ENCODE assay signal across 14 mouse cellular contexts in genomic region chr12:57258572-57258971, GRCm38 (mm10). TPM values are rescaled to one million over a fixed set of nuclear protein-coding genes. Genes with fewer than 3 reads are reported as not detected.
A peak's percentile ranks its signal among the peaks of the same experiment; 100 is the strongest.
DNase-seq lines count a peak whose midpoint lies in the region; ATAC-seq and TF ChIP-seq lines count a peak whose summit lies in the region.
"Had no signal": no experiment of that assay in that cellular context is flagged by ENCODE, and none has a peak within 500 bp of the region (broad histone marks: within the 10 kb centered on the region; RNA-seq: fewer than 3 reads in every experiment).

No protein-coding gene starts in this region.

- ATAC-seq in intestine, postnatal 0 days, result no peak
- no peak for ATAC-seq in intestine, embryonic 15.5 days
- no peak for ATAC-seq in midbrain, postnatal 0 days (ENCODE audit: low FRiP score)
- ATAC-seq in midbrain, embryonic 11.5 days (ENCODE audit: low FRiP score), result no peak

- no peaks in the 10 kb centered on the region for H3K27me3 ChIP-seq in intestine, postnatal 0 days (replicated peaks; ENCODE audit: control insufficient read depth, insufficient read depth, low read length)
- no peaks in the 10 kb centered on the region for H3K27me3 ChIP-seq in intestine, embryonic 15.5 days (replicated peaks)
- H3K27me3 ChIP-seq in midbrain, postnatal 0 days (ENCODE audit: insufficient read depth, low read length), result no peaks in the 10 kb centered on the region
- H3K27me3 ChIP-seq in midbrain, embryonic 11.5 days (ENCODE audit: control insufficient read depth, insufficient read depth, low read length), result no peaks in the 10 kb centered on the region
- H3K27me3 ChIP-seq: hindbrain, embryonic 13.5 days; limb, embryonic 12.5 days; neural tube, embryonic 15.5 days; stomach, embryonic 15.5 days had no signal

- H3K9me3 ChIP-seq in intestine, postnatal 0 days (ENCODE audit: control insufficient read depth), result no peaks in the 10 kb centered on the region
- no peaks in the 10 kb centered on the region for H3K9me3 ChIP-seq in intestine, embryonic 15.5 days
- H3K9me3 ChIP-seq in midbrain, postnatal 0 days (ENCODE audit: low read length), result no peaks in the 10 kb centered on the region
- no peaks in the 10 kb centered on the region for H3K9me3 ChIP-seq in midbrain, embryonic 11.5 days (ENCODE audit: control insufficient read depth, low read length)
- H3K9me3 ChIP-seq: hindbrain, embryonic 13.5 days; limb, embryonic 12.5 days; stomach, embryonic 15.5 days had no signal

- H3K4me1 ChIP-seq in intestine, postnatal 0 days (replicated peaks; ENCODE audit: control insufficient read depth, insufficient read depth, low read length), result no peaks in the 10 kb centered on the region
- H3K4me1 ChIP-seq in intestine, embryonic 15.5 days (replicated peaks), result no peaks in the 10 kb centered on the region
- H3K4me1 ChIP-seq in midbrain, postnatal 0 days (ENCODE audit: insufficient read depth, low read length), result no peaks in the 10 kb centered on the region
- H3K4me1 ChIP-seq in midbrain, embryonic 11.5 days (ENCODE audit: control insufficient read depth, insufficient read depth, low read length), result no peaks in the 10 kb centered on the region
- H3K4me1 ChIP-seq: hindbrain, embryonic 13.5 days; limb, embryonic 12.5 days; neural tube, embryonic 15.5 days; stomach, embryonic 15.5 days had no signal

- no peak overlapping the region for H3K27ac ChIP-seq in intestine, postnatal 0 days (ENCODE audit: low read depth, low read length)
- no peak overlapping the region for H3K27ac ChIP-seq in intestine, embryonic 15.5 days
- H3K27ac ChIP-seq in midbrain, postnatal 0 days (ENCODE audit: low read depth, low read length), result no peak overlapping the region
- H3K27ac ChIP-seq in midbrain, embryonic 11.5 days (ENCODE audit: low read depth, low read length), result no peak overlapping the region
- H3K27ac ChIP-seq: hindbrain, embryonic 13.5 days; limb, embryonic 12.5 days; neural tube, embryonic 15.5 days; stomach, embryonic 15.5 days had no signal

- H3K36me3 ChIP-seq in intestine, postnatal 0 days (ENCODE audit: control insufficient read depth, insufficient read depth), result no peaks in the 10 kb centered on the region
- no peaks in the 10 kb centered on the region for H3K36me3 ChIP-seq in intestine, embryonic 15.5 days
- H3K36me3 ChIP-seq in midbrain, postnatal 0 days (ENCODE audit: insufficient read depth, low read length), result no peaks in the 10 kb centered on the region
- H3K36me3 ChIP-seq in midbrain, embryonic 11.5 days (ENCODE audit: control insufficient read depth, insufficient read depth, low read length), result no peaks in the 10 kb centered on the region
- H3K36me3 ChIP-seq: hindbrain, embryonic 13.5 days; limb, embryonic 12.5 days; neural tube, embryonic 15.5 days; stomach, embryonic 15.5 days had no signal

- TF ChIP-seq CTCF in intestine, postnatal 0 days (IDR thresholded peaks at IDR 0.05; ENCODE audit: low read depth), result peak; percentile 44
- TF ChIP-seq CTCF in midbrain, postnatal 0 days (IDR thresholded peaks at IDR 0.05), result peak; percentile 51

- H3K9ac ChIP-seq in intestine, postnatal 0 days (ENCODE audit: low read depth, low read length), result no peak overlapping the region
- no peak overlapping the region for H3K9ac ChIP-seq in intestine, embryonic 15.5 days
- H3K9ac ChIP-seq in midbrain, postnatal 0 days (replicated peaks; ENCODE audit: low read length, poor library complexity, severe bottlenecking), result no peak overlapping the region
- H3K9ac ChIP-seq in midbrain, embryonic 11.5 days (ENCODE audit: low read length), result no peak overlapping the region
- H3K9ac ChIP-seq: hindbrain, embryonic 13.5 days; limb, embryonic 12.5 days; neural tube, embryonic 15.5 days; stomach, embryonic 15.5 days had no signal

- H3K4me2 ChIP-seq in intestine, postnatal 0 days (replicated peaks; ENCODE audit: low read depth), result no peak overlapping the region
- H3K4me2 ChIP-seq in intestine, embryonic 15.5 days (replicated peaks), result no peak overlapping the region
- H3K4me2 ChIP-seq in midbrain, postnatal 0 days (ENCODE audit: low read depth, low read length, poor library complexity, severe bottlenecking), result no peak overlapping the region
- H3K4me2 ChIP-seq in midbrain, embryonic 11.5 days, result no peak overlapping the region
- H3K4me2 ChIP-seq: hindbrain, embryonic 13.5 days; limb, embryonic 12.5 days; neural tube, embryonic 15.5 days; stomach, embryonic 15.5 days had no signal

- WGBS in intestine, postnatal 0 days, result 36% methylated on average over 2 of the region's 2 CpGs
- WGBS in intestine, embryonic 15.5 days, result 63% methylated on average over 2 of the region's 2 CpGs
- WGBS in midbrain, postnatal 0 days, result 63% methylated on average over 2 of the region's 2 CpGs
- 62% methylated on average over 2 of the region's 2 CpGs for WGBS in midbrain, embryonic 11.5 days

- H3K4me3 ChIP-seq in intestine, postnatal 0 days (ENCODE audit: low read depth, low read length), result no peak overlapping the region
- H3K4me3 ChIP-seq in intestine, embryonic 15.5 days (replicated peaks), result no peak overlapping the region
- H3K4me3 ChIP-seq in midbrain, postnatal 0 days (ENCODE audit: low read depth, low read length), result no peak overlapping the region
- no peak overlapping the region for H3K4me3 ChIP-seq in midbrain, embryonic 11.5 days (ENCODE audit: low read depth, low read length)
- H3K4me3 ChIP-seq: hindbrain, embryonic 13.5 days; limb, embryonic 12.5 days; neural tube, embryonic 15.5 days; stomach, embryonic 15.5 days had no signal

- peak; percentile 9 for DNase-seq in midbrain, postnatal 0 days (ENCODE audit: low spot score)
- DNase-seq in midbrain, embryonic 11.5 days (ENCODE audit: low spot score, missing footprints), result no peak
- DNase-seq in adipocyte (ENCODE audit: low spot score), result peak; percentile 54
- DNase-seq in right cerebral cortex, postnatal 10 days (ENCODE audit: low spot score in 2 of 2), result no peak
- no peak for DNase-seq in spleen, adult 18-20 months
- DNase-seq: cerebellum, postnatal 25 days; kidney, postnatal 10 days; lung, postnatal 4 days had no signal

RNA-seq across cellular contexts. Expression of gene Mipol1, which starts 28.3 kb away (rescaled TPM):
- 4.0 TPM in 2 replicates for polyA plus RNA-seq in intestine, postnatal 0 days (2015; fragmentation: Nextera tagmentation; extraction: Ambion mirVana)
- 8.8 and 10.1 TPM in 2 replicates for polyA plus RNA-seq in intestine, embryonic 15.5 days (2015; fragmentation: Nextera tagmentation; extraction: Ambion mirVana)
- 1.9 and 4.0 TPM in 2 replicates for total RNA-seq in midbrain, postnatal 0 days (2014; rRNA removed)
- 3.5 and 4.1 TPM in 2 replicates for polyA plus RNA-seq in midbrain, postnatal 0 days (2015; fragmentation: Nextera tagmentation; extraction: Ambion mirVana)
- 7.6 and 9.5 TPM in 2 replicates for polyA plus RNA-seq in midbrain, embryonic 11.5 days (2014; fragmentation: Nextera tagmentation; extraction: Ambion mirVana)

RNA-seq across cellular contexts. Expression of gene Prps1l3, which starts 28.4 kb away (rescaled TPM):
- 21.5 and 21.7 TPM in 2 replicates for polyA plus RNA-seq in intestine, postnatal 0 days (2015; fragmentation: Nextera tagmentation; extraction: Ambion mirVana)
- polyA plus RNA-seq in intestine, embryonic 15.5 days (2015; fragmentation: Nextera tagmentation; extraction: Ambion mirVana), result 59.2 and 63.0 TPM in 2 replicates
- 17.3 and 20.3 TPM in 2 replicates for total RNA-seq in midbrain, postnatal 0 days (2014; rRNA removed)
- 13.7 TPM in 2 replicates for polyA plus RNA-seq in midbrain, postnatal 0 days (2015; fragmentation: Nextera tagmentation; extraction: Ambion mirVana)
- 78.1 and 86.4 TPM in 2 replicates for polyA plus RNA-seq in midbrain, embryonic 11.5 days (2014; fragmentation: Nextera tagmentation; extraction: Ambion mirVana)

Comparison
In these comparisons a context has a peak if more than half of its experiments do, and no peak if none do; other contexts are left out.
1. DNase-seq: peak in midbrain, postnatal 0 days (single experiment) and adipocyte (single experiment); none in midbrain, embryonic 11.5 days (single experiment), right cerebral cortex, postnatal 10 days (0 of 2) and spleen, adult 18-20 months (0 of 2).